Mouse (Mus musculus): ENCODE data around the gene Irgc1.
A peak's percentile ranks its signal among the peaks of the same experiment; 100 is the strongest.
"Not testable (repeated sequence)": the region's sequence is repeated elsewhere in the genome, so short reads cannot be mapped to it uniquely, and the experiment has no call there.

The Irgc1 gene

DNA sequence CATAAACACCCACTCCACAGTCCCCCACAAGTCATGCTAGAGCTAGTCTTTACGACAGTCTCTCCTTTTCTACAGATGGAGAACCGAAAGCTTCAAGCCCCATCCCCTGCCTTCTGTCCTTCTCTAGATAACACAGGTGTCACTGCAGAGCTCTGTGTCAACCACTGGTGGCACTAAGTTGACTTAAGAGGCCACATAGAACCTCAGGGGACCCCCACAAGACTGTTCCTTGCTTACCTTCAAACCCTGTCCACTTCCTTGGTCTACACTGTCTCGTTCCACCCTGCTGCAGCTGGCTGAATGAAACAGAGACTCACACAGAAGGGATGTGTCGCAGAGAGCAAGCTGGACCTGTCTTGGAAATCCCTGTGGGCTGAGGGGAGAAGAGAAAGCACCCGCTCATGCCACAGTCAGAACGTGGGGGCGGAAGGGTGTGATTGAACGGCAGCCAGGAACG, at the start of gene Irgc1:
TSS of gene Irgc1 (minus strand) at position 443 of the 457 bp plus-strand sequence.
- DNase-seq: no peak

DNA sequence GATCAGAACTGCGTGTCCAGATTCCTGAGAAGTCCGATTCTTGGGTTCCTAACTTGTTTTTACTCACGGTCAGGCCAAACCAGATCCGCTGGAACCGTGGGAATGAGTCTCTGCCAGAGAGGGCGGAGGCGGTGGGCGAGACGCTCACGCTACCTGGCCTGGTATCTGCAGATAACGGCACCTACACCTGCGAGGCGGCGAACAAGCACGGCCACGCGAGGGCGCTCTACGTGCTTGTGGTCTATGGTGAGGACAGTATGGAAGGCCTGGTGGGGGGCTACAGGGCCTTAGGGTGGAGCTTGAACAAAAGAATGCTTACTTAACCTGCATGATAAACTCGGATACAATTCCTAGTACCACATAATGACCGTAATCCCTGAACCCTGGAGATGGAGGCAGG, 49.4 kb upstream of the Irgc1 start:
- no peak for DNase-seq

DNA sequence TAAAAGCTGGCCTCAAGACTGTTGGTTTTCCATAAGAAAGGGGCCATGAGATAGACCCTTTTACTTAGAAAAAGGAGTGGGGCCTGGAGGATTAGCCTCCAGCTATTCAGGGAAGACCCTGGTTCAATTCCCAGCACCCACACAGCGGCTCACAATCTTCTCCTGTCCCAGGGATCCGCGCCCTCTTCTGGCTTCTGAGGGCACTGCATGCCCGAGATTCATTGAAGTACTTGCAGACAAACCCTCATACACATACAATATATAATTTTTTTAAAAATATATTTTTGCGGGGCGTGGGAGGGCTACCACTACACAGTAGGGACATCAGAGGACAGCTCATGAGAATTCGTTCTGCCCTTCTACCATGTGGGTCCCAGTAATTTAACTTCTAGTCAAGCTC, 48.8 kb upstream of the Irgc1 start:
- peak; percentile 50 for DNase-seq

DNA sequence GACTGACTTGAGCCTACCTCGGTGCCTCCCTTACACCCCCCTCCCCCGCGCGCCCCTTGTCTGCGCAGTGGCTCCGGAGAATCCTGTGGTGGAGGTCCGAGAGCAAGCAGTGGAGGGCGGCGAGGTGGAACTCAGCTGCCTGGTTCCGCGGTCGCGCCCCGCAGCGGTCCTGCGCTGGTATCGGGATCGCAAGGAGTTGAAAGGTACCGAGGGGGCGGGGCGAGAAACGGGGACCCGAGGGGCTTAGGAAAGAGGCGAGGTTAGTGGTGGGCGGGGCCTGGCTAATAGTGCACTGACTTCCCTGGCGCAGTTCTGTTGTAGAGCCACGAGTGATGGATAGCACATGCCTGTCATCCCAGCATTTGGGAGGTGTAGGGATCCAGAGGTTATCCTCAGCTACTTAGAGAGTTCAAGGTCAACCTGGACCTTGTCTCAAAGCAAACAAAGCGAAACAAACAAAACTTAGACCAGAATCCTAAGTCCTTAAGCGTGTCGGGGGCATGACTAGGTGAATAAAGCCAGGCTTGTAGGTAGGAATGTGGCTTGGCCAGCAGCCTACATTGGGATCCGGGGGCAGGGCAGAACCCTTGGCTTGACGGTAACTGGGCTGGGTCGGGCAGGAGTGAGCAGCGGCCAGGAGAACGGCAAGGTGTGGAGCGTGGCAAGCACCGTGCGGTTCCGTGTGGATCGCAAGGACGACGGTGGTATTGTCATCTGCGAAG, 47.9 kb upstream of the Irgc1 start:
- peak; percentile 39 for DNase-seq

DNA sequence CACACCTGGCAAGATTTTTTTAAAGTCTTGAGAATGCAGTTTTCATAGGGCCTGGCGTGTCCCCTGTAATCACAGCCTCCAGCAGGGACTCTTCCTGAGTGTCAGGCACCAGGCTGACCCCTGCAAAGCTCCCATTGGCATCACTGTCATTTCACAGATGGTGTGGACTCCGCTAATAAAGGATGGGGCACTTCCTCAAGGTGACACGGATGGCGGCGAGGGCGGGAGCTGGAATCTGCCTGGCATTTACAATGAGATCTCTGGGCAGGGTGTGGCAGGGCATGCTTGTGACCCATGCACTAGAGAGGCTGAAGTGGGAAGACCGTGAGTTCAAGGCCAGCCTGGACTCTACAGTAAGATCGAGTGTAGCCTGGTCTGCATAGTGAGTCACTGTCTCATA, 36.2 kb upstream of the Irgc1 start:
- DNase-seq: no peak

DNA sequence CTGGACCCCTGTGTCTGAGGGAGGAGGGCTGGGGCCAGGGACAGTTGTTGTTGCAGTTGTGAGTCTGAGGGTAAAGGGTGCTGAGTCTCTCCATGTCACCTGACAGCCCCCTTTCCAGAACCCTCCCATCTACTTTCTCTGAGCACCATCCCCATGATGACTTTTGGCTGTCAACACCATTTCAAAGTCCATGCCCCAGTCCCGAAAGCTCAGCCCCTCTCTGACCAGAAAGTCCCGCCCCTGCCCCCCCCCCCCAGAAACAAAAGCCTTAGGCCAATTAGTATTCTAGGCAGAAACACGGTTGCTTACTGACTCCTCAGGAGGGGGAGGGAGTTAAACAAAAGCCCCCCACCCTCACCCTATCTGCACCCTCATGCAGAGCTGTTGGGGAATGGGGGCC, 35.3 kb upstream of the Irgc1 start:
- DNase-seq: no peak

DNA sequence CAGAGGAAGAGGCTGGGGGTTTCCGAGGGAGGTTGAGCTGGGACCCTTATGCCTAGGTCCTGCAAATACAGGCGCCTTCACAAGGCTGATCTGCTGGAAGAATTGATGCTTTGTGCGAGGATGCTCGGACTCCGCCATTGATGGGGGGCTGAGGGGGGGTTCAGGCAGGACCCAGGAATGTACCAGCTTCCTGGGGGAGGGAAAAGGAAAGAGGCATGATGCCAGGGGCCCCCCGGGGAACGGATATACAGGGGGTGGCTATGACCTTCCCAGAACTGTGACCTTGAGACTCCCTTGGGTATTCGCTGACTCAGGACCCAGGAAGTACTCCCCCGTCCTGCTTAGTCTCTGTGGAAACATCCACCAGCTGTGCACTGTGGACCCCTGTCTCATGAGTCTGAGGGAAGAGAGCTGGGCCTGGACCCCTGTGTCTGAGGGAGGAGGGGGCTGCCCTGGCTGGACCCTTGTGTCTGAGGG, 34.6 kb upstream of the Irgc1 start:
- peak; percentile 73 for DNase-seq

DNA sequence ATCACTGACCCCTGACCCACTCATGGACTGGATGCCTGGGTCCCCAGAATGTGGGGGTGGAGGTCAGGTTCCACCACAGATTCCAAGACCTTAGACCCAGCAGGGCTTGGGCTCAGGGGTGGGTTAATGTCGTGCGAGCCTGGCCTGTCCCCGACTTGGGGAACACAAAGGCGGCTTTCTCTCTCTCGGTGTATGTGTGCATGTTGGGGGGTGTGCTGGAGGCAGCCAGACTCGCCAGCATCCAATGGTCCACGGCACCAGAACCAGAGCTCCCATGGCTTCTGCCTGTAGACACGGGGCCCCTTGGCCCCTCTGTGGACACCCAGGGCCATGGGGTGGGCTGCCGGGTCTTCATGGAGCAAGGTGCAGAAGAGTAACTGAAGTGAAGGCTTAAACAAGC, 33.4 kb upstream of the Irgc1 start:
- DNase-seq: no peak

DNA sequence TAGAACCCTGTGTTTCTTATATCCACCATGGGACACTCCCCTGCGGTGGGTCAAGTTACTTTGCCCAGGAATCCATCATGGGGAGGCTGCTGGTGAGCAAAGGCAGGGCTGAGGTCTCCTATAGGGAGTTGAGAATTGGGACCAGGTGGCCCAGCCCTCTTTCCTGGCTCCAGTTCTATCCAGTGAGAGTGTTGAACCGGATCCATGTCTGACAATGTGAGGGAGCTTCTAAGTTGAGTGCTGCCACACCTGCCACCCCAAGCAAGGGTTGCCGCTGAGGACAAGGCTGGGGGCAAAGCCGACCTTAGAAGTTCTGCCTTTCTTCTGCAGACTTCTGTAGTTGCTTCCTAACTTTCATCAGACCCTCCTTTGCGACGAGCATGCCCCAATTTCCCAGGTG, 31.2 kb upstream of the Irgc1 start:
- DNase-seq: not testable (repeated sequence)

DNA sequence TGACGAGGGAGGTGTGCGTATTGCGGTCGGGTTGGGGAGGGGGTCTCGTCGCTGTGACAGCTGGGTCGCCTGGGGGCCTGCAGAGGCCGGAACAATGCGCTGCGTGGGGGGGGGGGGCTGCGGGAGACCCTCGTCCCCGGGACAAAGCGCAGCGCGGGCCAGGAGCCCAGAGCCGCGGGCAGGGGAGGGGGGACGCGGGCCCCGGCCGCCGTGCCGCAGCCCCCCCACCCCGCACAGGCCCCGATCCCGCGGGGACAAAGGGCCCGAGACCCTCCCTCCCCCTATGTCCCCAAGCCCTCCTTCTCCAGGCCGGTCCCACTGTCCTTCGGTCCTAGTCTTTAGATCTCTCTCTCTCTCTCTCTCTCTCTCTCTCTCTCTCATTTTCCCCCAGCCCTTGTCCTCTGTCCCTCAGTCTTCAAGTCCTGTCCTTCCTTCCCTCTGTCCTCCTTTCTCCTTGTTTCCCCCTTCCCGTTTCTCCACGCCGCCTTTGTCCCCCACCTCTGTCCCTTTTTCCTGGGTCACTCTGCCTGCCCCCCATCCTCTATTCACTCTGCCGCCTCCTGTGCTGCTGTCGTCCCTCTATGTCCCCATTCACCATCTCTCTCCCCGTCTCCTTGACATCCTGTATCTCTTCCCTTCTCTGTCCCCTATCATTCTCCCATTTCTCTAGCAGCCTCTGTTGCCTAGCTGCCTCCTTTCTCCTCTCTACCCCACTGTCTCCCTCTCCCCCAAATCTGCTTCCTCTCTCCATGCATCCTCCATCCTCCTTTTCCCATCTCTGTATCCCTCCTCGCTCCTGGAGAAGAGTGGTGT, 30.3 kb upstream of the Irgc1 start:
- no peak for DNase-seq

DNA sequence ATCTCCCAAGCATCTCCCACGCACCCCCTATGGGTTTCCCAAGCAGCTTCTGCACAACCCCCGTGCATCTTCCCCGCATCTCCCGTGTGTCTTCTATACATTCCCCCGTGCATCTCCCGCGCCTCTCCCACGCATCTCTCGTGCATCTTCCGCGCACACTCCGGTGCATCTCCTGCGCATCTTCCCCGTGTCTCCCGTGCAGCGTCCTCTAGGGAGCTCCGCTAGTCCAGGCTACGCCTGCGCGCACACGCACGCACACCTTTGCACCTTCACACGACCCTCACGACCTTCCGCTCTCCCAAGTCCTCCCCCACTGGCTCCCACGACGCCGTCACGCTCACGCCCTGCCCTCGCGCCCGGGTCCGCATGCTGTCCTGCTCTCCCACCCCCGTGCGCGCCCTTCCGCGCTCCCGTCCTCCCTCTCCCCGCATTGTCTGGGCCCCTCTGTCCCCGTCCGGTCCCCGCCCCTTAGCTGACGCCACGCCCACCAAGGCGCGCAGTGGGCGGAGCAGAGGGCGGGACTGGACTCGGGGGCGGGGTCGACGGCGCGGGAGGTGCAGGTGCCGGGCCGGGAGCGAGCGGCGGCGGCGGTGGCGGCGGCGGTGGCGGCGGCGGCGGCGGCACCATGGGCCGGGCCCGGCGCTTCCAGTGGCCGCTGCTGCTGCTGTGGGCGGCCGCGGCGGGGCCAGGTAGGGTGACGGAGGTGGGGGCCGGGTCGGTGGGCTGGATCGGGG, 29.5 kb upstream of the Irgc1 start, which contains the start of gene Cadm4:
TSS of gene Cadm4 (plus strand) at position 550 of the 734 bp plus-strand sequence.
- peak; percentile 93 for DNase-seq

DNA sequence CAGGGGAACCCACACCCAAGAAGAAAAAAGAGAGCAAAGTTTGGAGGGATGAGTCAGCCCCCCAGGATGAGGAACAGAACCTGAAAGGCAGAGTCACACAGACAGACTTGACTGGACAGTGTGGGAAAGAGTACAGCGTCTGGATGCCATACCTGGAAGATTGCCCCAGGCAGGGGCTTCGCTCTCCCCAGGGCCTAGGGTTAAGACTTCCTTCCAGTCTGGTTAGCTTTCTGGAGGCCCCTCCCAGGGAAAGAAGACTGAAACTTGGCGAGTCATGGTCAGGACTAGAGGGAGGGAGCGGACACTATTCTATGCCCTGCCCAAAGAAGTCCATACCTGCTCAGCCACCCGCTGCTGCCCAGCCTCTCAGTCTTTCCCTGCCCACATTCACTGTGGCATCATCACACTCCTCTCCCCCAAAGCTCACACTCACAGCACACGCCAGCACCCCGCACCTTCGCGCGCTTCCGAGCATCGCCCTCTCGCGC, 28.9 kb upstream of the Irgc1 start:
- DNase-seq: no peak

DNA sequence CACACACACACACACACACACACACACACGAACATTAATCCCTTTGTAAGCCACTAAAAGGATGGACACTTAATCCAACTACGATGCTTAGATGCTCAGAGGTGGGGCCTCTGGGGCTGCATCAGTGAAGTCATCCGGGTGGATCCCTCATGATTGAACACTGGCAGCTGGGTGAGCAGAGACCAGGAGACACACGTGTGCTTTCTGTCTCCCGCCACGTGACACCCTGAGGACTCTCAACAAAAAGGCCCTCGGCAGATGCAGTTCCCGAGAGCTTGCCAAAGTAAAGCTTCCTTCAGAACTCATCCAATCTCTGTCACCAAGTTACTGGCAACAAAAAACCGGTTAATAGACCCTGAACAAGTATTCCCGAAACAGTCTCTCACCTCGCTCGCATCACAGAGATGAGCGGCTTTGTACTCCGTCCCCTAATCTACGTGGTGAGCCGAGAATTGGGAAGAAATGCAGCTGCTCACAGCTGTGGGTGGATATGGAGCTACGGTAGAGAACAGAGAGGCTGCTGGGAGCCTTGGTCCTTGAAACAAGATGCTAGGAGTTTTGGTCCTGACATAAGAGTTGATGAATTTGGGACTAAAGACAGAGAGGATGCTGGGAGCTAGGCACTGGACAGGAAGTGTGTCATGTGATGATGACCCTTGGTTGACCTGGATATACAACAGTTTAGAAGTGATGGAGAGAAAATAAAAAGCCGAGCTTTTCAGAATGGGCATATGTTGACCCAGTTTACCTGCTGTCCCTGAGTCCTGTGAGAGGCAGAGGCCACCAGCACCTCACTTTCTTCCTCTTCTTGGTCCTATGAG, 28.2 kb upstream of the Irgc1 start:
- DNase-seq: peak; percentile 77

DNA sequence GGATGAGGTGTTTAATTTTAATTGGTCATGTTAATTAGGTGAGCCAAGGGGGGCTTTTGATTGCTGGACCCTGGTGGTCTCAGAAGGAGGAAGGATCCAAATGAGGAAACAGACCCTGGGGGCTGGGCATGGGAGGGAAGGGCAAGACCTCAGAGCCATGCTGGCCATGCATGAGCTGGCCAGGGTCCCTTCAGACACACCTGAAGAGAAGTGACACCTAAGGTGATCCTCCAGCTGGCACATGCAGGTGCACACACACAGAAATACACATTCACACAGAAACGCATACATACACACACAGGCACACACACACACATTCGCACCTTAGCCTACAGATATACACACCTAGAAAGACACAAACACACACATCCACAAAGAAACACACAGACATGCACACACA, 27.6 kb upstream of the Irgc1 start:
- no peak for DNase-seq

DNA sequence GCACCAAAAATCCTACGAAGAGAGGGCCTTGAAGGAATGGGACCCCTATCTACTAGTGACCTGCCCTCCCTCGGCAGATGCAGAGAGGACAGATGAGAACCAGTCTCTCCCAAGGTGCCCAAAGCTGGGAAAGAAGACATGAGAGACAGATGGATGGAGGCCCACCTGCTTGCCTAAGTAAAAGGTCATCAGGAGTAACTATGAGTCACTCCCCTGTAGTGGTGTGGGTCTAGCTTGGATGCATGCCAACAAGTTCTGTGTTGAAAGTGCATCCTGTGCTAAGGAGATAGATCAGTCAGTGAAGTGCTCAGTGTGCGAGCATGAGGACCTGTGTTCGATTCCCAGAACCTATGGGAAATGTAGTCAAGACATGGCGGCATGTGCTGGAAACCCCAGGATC, 26.8 kb upstream of the Irgc1 start:
- no peak for DNase-seq

DNA sequence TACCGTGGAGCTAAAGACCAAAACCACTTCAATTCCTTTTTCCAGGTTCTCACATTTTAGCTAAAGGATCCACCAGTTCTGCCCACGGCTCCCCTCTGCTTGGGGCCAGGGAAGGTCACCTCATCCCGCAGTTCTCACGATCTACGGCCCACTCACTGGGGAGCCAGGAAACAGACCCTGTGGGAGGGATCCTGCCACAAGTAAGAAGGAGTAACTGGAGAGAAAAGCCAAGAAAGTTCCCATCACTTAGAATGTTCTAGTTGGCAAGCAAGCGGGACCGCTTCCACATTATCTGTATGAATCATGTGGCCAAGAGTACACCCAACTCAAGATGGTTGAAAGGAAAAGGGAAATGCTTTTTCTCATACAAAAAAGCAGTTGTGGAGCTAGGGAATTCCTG, 24.8 kb upstream of the Irgc1 start:
- DNase-seq: no peak

DNA sequence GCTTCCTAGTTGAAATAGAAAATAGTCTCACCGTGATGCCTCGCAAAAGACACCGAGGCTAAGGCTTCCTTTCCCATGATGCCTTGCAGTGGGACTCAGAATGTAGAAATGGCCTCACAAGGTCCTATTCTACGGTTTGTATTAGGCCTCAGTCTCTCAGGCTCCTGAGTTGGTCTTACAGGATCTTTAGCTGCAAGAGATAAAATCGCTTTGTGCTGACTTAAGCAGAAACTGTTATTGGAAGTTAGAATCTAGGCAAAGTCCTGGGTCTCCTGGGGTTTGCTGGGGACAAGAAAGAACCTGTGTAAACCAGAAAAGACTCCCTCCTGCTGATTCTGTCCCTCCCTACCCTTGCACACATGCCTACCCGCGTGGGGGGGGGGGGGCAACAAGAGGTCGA, 24.2 kb upstream of the Irgc1 start:
- no peak for DNase-seq

DNA sequence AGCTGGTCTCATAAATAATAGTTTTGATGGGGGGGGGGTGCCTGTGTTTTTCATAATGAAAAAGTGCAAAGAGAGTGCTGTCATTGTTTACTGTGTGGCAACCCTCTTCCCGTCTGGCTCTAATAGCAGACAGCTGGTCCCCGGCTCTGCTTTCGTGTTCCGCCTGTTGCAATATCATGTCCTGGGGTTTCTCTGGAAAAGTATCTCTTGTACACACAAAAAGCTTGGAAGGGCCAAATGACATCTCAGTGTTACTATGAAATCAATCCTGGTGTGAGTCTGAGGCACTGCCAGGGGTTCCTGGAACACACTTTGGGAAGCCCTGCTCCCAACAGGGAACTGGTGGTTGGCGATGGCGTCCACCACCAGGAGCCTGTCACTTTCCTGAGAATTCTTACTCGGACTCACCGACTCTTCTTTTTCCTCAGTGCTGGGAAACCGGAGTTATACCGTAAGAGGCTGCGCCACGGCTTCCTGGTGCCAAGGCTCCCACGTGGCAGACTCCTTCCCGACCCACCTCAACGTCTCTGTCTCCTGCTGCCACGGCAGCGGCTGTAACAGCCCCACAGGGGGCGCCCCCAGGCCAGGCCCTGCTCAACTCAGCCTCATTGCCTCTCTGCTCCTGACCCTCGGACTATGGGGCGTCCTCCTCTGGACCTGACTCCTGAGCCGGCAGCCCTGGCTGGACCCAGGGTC, 22.9 kb upstream of the Irgc1 start:
- peak; percentile 45 for DNase-seq

DNA sequence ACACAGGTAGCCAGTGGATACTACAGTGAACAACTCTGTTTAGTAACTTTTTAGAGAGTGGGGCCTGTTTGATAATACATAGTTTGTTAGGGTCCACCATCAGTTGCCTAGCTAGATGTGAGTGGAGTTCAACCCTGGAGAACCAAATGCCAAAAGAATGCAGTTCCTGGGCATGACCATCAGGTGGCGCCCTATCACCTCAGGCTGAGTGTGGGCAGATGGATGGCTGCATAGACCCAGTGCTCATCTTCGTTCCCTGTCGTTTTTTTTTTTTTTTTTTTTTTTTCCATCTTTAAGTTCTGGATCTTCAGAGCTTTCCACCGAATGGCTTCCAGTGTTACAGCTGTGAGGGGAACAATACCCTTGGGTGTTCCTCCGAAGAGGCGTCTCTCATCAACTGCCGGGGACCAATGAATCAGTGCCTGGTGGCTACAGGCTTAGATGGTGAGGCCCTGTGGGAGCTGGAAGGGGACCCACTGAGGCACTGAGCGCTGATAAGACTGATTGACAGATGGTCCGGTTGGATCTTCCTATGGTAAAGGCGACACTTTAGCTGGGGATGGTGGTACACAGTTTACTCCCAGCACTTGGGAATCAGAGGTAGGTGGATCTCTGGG, 21.9 kb upstream of the Irgc1 start:
- DNase-seq: peak; percentile 79

DNA sequence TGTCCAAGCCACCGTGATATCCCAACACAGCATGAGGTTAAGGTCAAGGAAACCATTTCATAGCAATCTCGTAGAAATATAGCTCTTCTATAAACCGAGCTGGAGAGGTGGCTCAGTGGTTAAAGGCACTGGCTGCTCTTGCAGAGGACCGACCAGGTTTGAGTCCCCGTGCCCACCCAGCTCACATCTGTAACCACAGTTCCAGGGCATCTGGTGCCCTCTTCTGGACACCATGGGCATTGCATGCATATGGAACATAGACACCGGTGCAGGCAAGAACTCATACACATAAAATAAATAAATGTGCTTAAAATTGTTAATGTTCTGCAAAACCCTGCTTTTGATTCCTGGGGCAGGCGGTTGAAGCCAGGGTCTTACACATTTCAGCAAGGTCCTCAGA, 20.8 kb upstream of the Irgc1 start:
- DNase-seq: peak; percentile 62

DNA sequence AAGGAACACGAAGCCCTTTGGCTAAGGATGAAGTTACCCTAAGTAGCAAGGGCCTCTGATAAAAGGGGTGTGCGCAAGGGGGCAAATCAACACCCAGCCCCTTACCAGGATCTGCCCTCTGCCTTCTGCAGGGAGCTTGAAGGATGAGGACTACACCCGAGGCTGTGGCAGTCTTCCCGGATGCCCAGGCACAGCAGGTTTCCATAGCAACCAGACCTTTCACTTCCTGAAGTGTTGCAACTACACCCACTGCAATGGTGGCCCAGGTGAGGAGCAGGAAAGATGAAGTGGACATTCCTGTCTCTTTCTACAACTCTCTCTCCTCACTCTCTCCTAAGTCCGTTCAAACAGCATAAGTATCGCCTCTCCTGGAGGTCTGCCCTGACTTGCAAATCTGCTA, 20.3 kb upstream of the Irgc1 start:
- DNase-seq: no peak
